In the genomic region with DNA sequence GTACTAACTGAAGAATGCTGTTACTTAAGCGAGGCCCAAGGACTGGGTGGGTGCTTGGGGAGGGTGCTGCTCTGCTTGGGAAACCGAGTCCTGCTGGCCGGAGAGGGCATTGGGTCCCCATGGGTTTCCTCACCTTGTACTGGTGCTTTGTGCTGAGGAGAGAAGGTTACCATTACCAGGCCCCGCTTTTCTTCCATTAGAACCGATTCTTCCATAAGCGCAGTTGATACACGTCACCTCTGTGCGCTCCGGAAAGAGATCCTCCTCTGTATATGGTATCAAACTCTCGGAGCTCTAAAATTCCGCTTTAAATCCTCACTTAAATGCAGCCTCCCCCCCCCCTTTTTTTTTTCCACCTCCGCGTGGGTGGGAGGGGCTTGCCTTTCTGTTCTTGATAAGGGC, we compare ENCODE assay signal across 8 mouse cellular contexts. TPM values are rescaled to one million over a fixed set of nuclear protein-coding genes. Genes with fewer than 3 reads are reported as not detected.
DNase-seq lines count a peak whose midpoint lies in the region; ATAC-seq and TF ChIP-seq lines count a peak whose summit lies in the region.

No protein-coding gene starts in this region.

- no peaks in the 10 kb centered on the region for H3K9me3 ChIP-seq in lung, embryonic 16.5 days (ENCODE audit: control insufficient read depth, low read length)
- H3K9me3 ChIP-seq in forebrain, embryonic 14.5 days (replicated peaks; ENCODE audit: control insufficient read depth, low read length) = no peaks in the 10 kb centered on the region
- H3K9me3 ChIP-seq in midbrain, postnatal 0 days (ENCODE audit: low read length) = no peaks in the 10 kb centered on the region

- peak overlapping the region; percentile 98 for H3K9ac ChIP-seq in lung, embryonic 16.5 days (ENCODE audit: low read length)
- H3K9ac ChIP-seq in forebrain, embryonic 14.5 days (ENCODE audit: low read length) = peak overlapping the region; percentile 94
- peak overlapping the region; percentile 86 for H3K9ac ChIP-seq in midbrain, postnatal 0 days (replicated peaks; ENCODE audit: low read length, poor library complexity, severe bottlenecking)

- WGBS in lung, embryonic 16.5 days = under 1% methylated on average over 13 of the region's 13 CpGs
- under 1% methylated on average over 13 of the region's 13 CpGs for WGBS in forebrain, embryonic 14.5 days
- under 1% methylated on average over 13 of the region's 13 CpGs for WGBS in midbrain, postnatal 0 days

- H3K27me3 ChIP-seq in lung, embryonic 16.5 days (ENCODE audit: control insufficient read depth, insufficient read depth, low read depth, low read length) = no peaks in the 10 kb centered on the region
- no peaks in the 10 kb centered on the region for H3K27me3 ChIP-seq in forebrain, embryonic 14.5 days (replicated peaks; ENCODE audit: control insufficient read depth, insufficient read depth, low read length)
- H3K27me3 ChIP-seq in midbrain, postnatal 0 days (ENCODE audit: insufficient read depth, low read length) = no peaks in the 10 kb centered on the region

- peak overlapping the region; percentile 61 for H3K4me2 ChIP-seq in lung, embryonic 16.5 days (ENCODE audit: low read depth, low read length)
- H3K4me2 ChIP-seq in forebrain, embryonic 14.5 days (ENCODE audit: low read length) = peak overlapping the region; percentile 67
- H3K4me2 ChIP-seq in midbrain, postnatal 0 days (ENCODE audit: low read depth, low read length, poor library complexity, severe bottlenecking) = peak overlapping the region; percentile 66

- TF ChIP-seq CTCF in midbrain, postnatal 0 days (IDR thresholded peaks at IDR 0.05) = no peak

- ATAC-seq in lung, embryonic 16.5 days (ENCODE audit: low read depth) = peak; percentile 7
- no peak for ATAC-seq in forebrain, embryonic 14.5 days
- ATAC-seq in midbrain, postnatal 0 days (ENCODE audit: low FRiP score) = 0 out of 2 replicates have a peak, but pooled peaks have one; percentile 22
- no peak for ATAC-seq in cerebellum, adult (ENCODE audit: insufficient number of reproducible peaks, low FRiP score, low TSS enrichment)

- peaks cover 12% of the 10 kb centered on the region for H3K4me1 ChIP-seq in lung, embryonic 16.5 days (replicated peaks; ENCODE audit: control insufficient read depth, insufficient read depth, low read length)
- H3K4me1 ChIP-seq in forebrain, embryonic 14.5 days (ENCODE audit: control insufficient read depth, insufficient read depth, low read length) = peaks cover 20% of the 10 kb centered on the region
- H3K4me1 ChIP-seq in midbrain, postnatal 0 days (ENCODE audit: insufficient read depth, low read length) = peaks cover 15% of the 10 kb centered on the region; the same call in 1 of the 2 replicates

- peak overlapping the region; percentile 100 for H3K4me3 ChIP-seq in lung, embryonic 16.5 days (ENCODE audit: low read length)
- H3K4me3 ChIP-seq in forebrain, embryonic 14.5 days (ENCODE audit: low read depth, low read length) = peak overlapping the region; percentile 91
- H3K4me3 ChIP-seq in midbrain, postnatal 0 days (ENCODE audit: low read depth, low read length) = peak overlapping the region; percentile 93

- no peak for DNase-seq in lung, postnatal 4 days
- peak; percentile 64 for DNase-seq in adipocyte (ENCODE audit: low spot score)
- DNase-seq in forebrain, embryonic 14.5 days (ENCODE audit: low spot score) = peak; percentile 77
- peak; percentile 26 to 41 for DNase-seq in left cerebral cortex, postnatal 10 days (ENCODE audit: extremely low spot score in 1 of 2, low spot score in 2 of 2)
- DNase-seq in midbrain, postnatal 0 days (ENCODE audit: low spot score) = peak; percentile 70
- DNase-seq in thymus, postnatal 36 days = no peak

- H3K27ac ChIP-seq in lung, embryonic 16.5 days (ENCODE audit: low read length) = peak overlapping the region; percentile 99
- H3K27ac ChIP-seq in forebrain, embryonic 14.5 days (ENCODE audit: low read depth, low read length) = peak overlapping the region; percentile 100
- peak overlapping the region; percentile 99 for H3K27ac ChIP-seq in midbrain, postnatal 0 days (ENCODE audit: low read depth, low read length)

- H3K36me3 ChIP-seq in lung, embryonic 16.5 days (ENCODE audit: control insufficient read depth, insufficient read depth, low read length) = peaks cover 18% of the 10 kb centered on the region
- peaks cover 33% of the 10 kb centered on the region for H3K36me3 ChIP-seq in forebrain, embryonic 14.5 days (ENCODE audit: control insufficient read depth, insufficient read depth, low read length)
- H3K36me3 ChIP-seq in midbrain, postnatal 0 days (ENCODE audit: insufficient read depth, low read length) = peaks cover 19% of the 10 kb centered on the region

- intact Hi-C loops in left cerebral cortex, postnatal 10 days (cut with DNase I) = loop anchor here (5.0 kb wide), 1 partner anchor 39 kb away; no protein-coding TSS in a partner anchor

RNA-seq across cellular contexts. Expression of gene Qrich1, which starts 1.3 kb away (rescaled TPM):
- polyA plus RNA-seq in lung, embryonic 16.5 days (2015; fragmentation: Nextera tagmentation; extraction: Ambion mirVana) = 108 and 118 TPM in 2 replicates
- polyA plus RNA-seq in forebrain, embryonic 14.5 days (2014; fragmentation: Nextera tagmentation; extraction: Ambion mirVana) = 143 and 160 TPM in 2 replicates
- total RNA-seq in left cerebral cortex, postnatal 10 days (2021) = 100 to 1,000 TPM; 125 to 131 TPM
- total RNA-seq in midbrain, postnatal 0 days (2014; rRNA removed) = 240 and 284 TPM in 2 replicates
- 103 and 109 TPM in 2 replicates for polyA plus RNA-seq in midbrain, postnatal 0 days (2015; fragmentation: Nextera tagmentation; extraction: Ambion mirVana)

RNA-seq across cellular contexts. Expression of gene Qars, which starts 10.4 kb away (rescaled TPM):
- polyA plus RNA-seq in lung, embryonic 16.5 days (2015; fragmentation: Nextera tagmentation; extraction: Ambion mirVana) = 97.4 and 107 TPM in 2 replicates
- polyA plus RNA-seq in forebrain, embryonic 14.5 days (2014; fragmentation: Nextera tagmentation; extraction: Ambion mirVana) = 71.5 and 87.7 TPM in 2 replicates
- 10 to 100 TPM; 82.9 to 91.8 TPM for total RNA-seq in left cerebral cortex, postnatal 10 days (2021)
- 107 and 146 TPM in 2 replicates for total RNA-seq in midbrain, postnatal 0 days (2014; rRNA removed)
- polyA plus RNA-seq in midbrain, postnatal 0 days (2015; fragmentation: Nextera tagmentation; extraction: Ambion mirVana) = 62.0 and 62.6 TPM in 2 replicates

RNA-seq across cellular contexts. Expression of gene Usp19, which starts 27.5 kb away (rescaled TPM):
- polyA plus RNA-seq in lung, embryonic 16.5 days (2015; fragmentation: Nextera tagmentation; extraction: Ambion mirVana) = 59.1 and 61.0 TPM in 2 replicates
- polyA plus RNA-seq in forebrain, embryonic 14.5 days (2014; fragmentation: Nextera tagmentation; extraction: Ambion mirVana) = 48.0 and 64.1 TPM in 2 replicates
- total RNA-seq in left cerebral cortex, postnatal 10 days (2021) = 100 to 1,000 TPM; 104 to 114 TPM
- 86.5 and 113 TPM in 2 replicates for total RNA-seq in midbrain, postnatal 0 days (2014; rRNA removed)
- polyA plus RNA-seq in midbrain, postnatal 0 days (2015; fragmentation: Nextera tagmentation; extraction: Ambion mirVana) = 48.2 and 50.7 TPM in 2 replicates

RNA-seq across cellular contexts. Expression of gene Lamb2, which starts 38.4 kb away (rescaled TPM):
- 86.0 and 95.5 TPM in 2 replicates for polyA plus RNA-seq in lung, embryonic 16.5 days (2015; fragmentation: Nextera tagmentation; extraction: Ambion mirVana)
- 12.0 and 17.2 TPM in 2 replicates for polyA plus RNA-seq in forebrain, embryonic 14.5 days (2014; fragmentation: Nextera tagmentation; extraction: Ambion mirVana)
- total RNA-seq in left cerebral cortex, postnatal 10 days (2021) = 10 to 100 TPM; 29.6 to 34.2 TPM
- 56.5 and 169 TPM in 2 replicates for total RNA-seq in midbrain, postnatal 0 days (2014; rRNA removed)
- polyA plus RNA-seq in midbrain, postnatal 0 days (2015; fragmentation: Nextera tagmentation; extraction: Ambion mirVana) = 15.8 and 18.5 TPM in 2 replicates

RNA-seq across cellular contexts. Expression of gene Impdh2, which starts 42.2 kb away (rescaled TPM):
- 148 and 149 TPM in 2 replicates for polyA plus RNA-seq in lung, embryonic 16.5 days (2015; fragmentation: Nextera tagmentation; extraction: Ambion mirVana)
- polyA plus RNA-seq in forebrain, embryonic 14.5 days (2014; fragmentation: Nextera tagmentation; extraction: Ambion mirVana) = 125 and 136 TPM in 2 replicates
- total RNA-seq in left cerebral cortex, postnatal 10 days (2021) = 10 to 100 TPM; 64.3 to 68.3 TPM
- 81.3 and 81.7 TPM in 2 replicates for total RNA-seq in midbrain, postnatal 0 days (2014; rRNA removed)
- 93.7 and 96.6 TPM in 2 replicates for polyA plus RNA-seq in midbrain, postnatal 0 days (2015; fragmentation: Nextera tagmentation; extraction: Ambion mirVana)

Comparison
In these comparisons a context has a peak if more than half of its experiments do, and no peak if none do; other contexts are left out.
1. ATAC-seq: peak in lung, embryonic 16.5 days (single experiment) and midbrain, postnatal 0 days (single experiment); none in forebrain, embryonic 14.5 days (single experiment) and cerebellum, adult (single experiment).
2. DNase-seq: peak in adipocyte (single experiment), forebrain, embryonic 14.5 days (single experiment), left cerebral cortex, postnatal 10 days (2 of 2) and midbrain, postnatal 0 days (single experiment); none in lung, postnatal 4 days (0 of 2) and thymus, postnatal 36 days (0 of 2).
3. Peak in every context shown above with its lines, with median percentiles within 50 percentile points of each other: H3K27ac ChIP-seq, H3K4me2 ChIP-seq, H3K4me3 ChIP-seq and H3K9ac ChIP-seq.